8 mouse cellular contexts compared by ENCODE assay signal in the genomic region with DNA sequence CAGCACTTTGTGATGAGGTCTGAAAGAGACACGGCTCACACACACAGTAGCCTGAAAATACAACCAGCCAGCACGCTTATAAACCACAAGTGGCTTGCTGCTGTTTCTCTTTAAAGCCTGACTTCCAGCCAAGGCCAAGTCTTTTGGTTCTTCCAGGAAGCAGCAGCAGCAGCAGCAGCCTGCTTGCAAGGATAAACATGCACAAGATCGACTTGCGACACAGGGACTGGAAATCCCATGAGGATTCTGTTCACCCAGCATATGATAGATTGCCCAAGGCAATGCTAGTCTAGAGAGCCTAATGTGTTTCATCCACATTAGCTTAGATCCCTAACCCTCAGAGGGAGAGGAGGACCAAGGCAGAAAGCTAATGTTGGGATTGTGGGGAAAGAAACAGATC. TPM values are rescaled to one million over a fixed set of nuclear protein-coding genes. Genes with fewer than 3 reads are reported as not detected.
DNase-seq lines count a peak whose midpoint lies in the region; ATAC-seq and TF ChIP-seq lines count a peak whose summit lies in the region.

No protein-coding gene starts in this region.

- no peak overlapping the region for H3K9ac ChIP-seq in midbrain, embryonic 12.5 days (replicated peaks)

- peaks cover 21% of the 10 kb centered on the region for H3K4me1 ChIP-seq in midbrain, embryonic 12.5 days

- no peaks in the 10 kb centered on the region for H3K27me3 ChIP-seq in midbrain, embryonic 12.5 days

- no peak overlapping the region for H3K4me2 ChIP-seq in midbrain, embryonic 12.5 days (replicated peaks)

- H3K4me3 ChIP-seq in left cerebral cortex, adult 2 months, result no peak overlapping the region
- H3K4me3 ChIP-seq in midbrain, embryonic 12.5 days, result no peak overlapping the region

- intact Hi-C loops in left cerebral cortex, adult 2 months (cut with DNase I), result no loop called here

- no peak for DNase-seq in left cerebral cortex, adult 2 months (ENCODE audit: extremely low spot score in 1 of 2, low spot score in 2 of 2)
- DNase-seq in left cerebral cortex, adult 18-20 months (ENCODE audit: low spot score in 2 of 2), result no peak
- peak; percentile 65 to 79 for DNase-seq in heart, adult 18-20 months
- peak; percentile 46 for DNase-seq in kidney, adult 18-20 months
- DNase-seq in testis, postnatal 14 days (ENCODE audit: low spot score), result no peak
- DNase-seq in thymus, adult 18-20 months, result no peak

- H3K36me3 ChIP-seq in midbrain, embryonic 12.5 days, result peaks cover 7% of the 10 kb centered on the region; the same call in 1 of the 2 replicates

- WGBS in midbrain, embryonic 12.5 days, result 60% methylated on average over 4 of the region's 4 CpGs

- no peak for TF ChIP-seq CTCF in left cerebral cortex, adult 2 months (IDR thresholded peaks at IDR 0.05)

- peak overlapping the region; percentile 40; the same call in 1 of the 2 replicates for H3K27ac ChIP-seq in left cerebral cortex, adult 2 months
- peak overlapping the region; percentile 58 for H3K27ac ChIP-seq in midbrain, embryonic 12.5 days (replicated peaks)

- H3K9me3 ChIP-seq in midbrain, embryonic 12.5 days, result no peaks in the 10 kb centered on the region

- no peak for ATAC-seq in midbrain, embryonic 12.5 days (ENCODE audit: low FRiP score, low read depth)
- no peak for ATAC-seq in megakaryocyte, adult 5-6 weeks (ENCODE audit: poor library complexity, severe bottlenecking)

RNA-seq across cellular contexts. Expression of gene Fermt2, which starts 22.0 kb away (rescaled TPM):
- total RNA-seq in left cerebral cortex, adult 2 months (2021), result 100 to 1,000 TPM in 1 of 2 experiments, 10 to 100 TPM in 1; 98.1 to 105 TPM
- total RNA-seq in left cerebral cortex, adult 18-20 months (2021), result 100 to 1,000 TPM in 1 of 2 experiments, 10 to 100 TPM in 1; 88.1 to 109 TPM
- 100 to 1,000 TPM; 215 to 269 TPM for total RNA-seq in heart, adult 18-20 months (2021)
- polyA plus RNA-seq in midbrain, embryonic 12.5 days (2016; fragmentation: Nextera tagmentation; extraction: Ambion mirVana), result 66.5 and 72.1 TPM in 2 replicates
- total RNA-seq in megakaryocyte, adult 5-6 weeks (2015), result not detected in 2 replicates
- not detected in 2 replicates for total RNA-seq in megakaryocyte, adult 5-6 weeks (2017)

Comparison
In these comparisons a context has a peak if more than half of its experiments do, and no peak if none do; other contexts are left out.
1. DNase-seq: peak in heart, adult 18-20 months (2 of 2) and kidney, adult 18-20 months (single experiment); none in left cerebral cortex, adult 2 months (0 of 2), left cerebral cortex, adult 18-20 months (0 of 2), testis, postnatal 14 days (single experiment) and thymus, adult 18-20 months (0 of 2).
2. RNA of gene Fermt2, which starts 22.0 kb away (total RNA-seq): 215 to 269 TPM in heart, adult 18-20 months, 88.1 to 109 TPM in left cerebral cortex, adult 18-20 months and 98.1 to 105 TPM in left cerebral cortex, adult 2 months; not detected in megakaryocyte, adult 5-6 weeks; every median in the first group is over 10 times any median in the second.